Mouse (Mus musculus): ENCODE measurements at regions not wholly inside any gene's neighbourhood (a gene's known extent, or its start where the extent isn't known, plus 50 kb on each side); places are given as distances from the start of the nearest gene placed in this dataset.
A peak's percentile ranks its signal among the peaks of the same experiment; 100 is the strongest.

DNA sequence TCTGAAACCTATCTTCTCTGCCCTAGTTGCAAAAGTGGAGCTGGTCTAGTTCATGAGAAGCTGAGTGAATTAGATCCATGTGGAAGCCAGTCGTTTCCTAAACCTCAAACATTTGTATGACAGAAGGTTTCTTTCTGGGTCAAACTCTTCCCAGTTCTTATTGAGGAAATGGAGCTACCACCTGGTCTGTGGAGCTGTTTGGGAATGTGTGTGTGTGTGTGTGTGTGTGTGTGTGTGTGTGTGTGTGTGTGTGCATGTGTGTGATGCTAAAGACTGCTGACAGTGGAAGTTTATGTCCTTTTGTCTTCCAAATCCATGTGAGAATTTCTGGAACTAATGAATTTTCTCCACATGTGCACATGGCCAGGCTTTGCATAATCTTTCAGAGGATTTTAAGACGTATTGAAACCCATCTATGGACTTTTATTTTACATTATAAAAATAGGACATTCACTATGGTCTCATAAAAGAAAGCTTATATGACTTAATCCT lies 324.9 kb upstream of the Nr2f1 start:
- Histone ChIP-seq H3K9ac (ENCODE audit: low read length) (no peak overlapping the region), H3K36me3 (ENCODE audit: control insufficient read depth, insufficient read depth, low read length) (no peaks in the 10 kb centered on the region), H3K27ac (ENCODE audit: low read depth, low read length) (no peak overlapping the region), H3K4me2 (ENCODE audit: low read depth) (no peak overlapping the region), H3K27me3 (ENCODE audit: control insufficient read depth, insufficient read depth, low read length) (no peaks in the 10 kb centered on the region), H3K4me1 (ENCODE audit: control insufficient read depth, insufficient read depth, low read length) (no peaks in the 10 kb centered on the region), H3K4me3 (ENCODE audit: low read depth, low read length) (no peak overlapping the region), H3K9me3 (ENCODE audit: control insufficient read depth, low read length) (no peaks in the 10 kb centered on the region)
- ATAC-seq (ENCODE audit: insufficient read depth, low FRiP score, low TSS enrichment) (no peak), DNase-seq (ENCODE audit: low spot score) (no peak)
- WGBS, result 45% methylated on average over 2 of the region's 2 CpGs

GRCm38 (mm10) chr13:78520771-78521170 lies 321.2 kb upstream of the Nr2f1 start:
- no peak for ATAC-seq (ENCODE audit: insufficient read depth, low FRiP score, low TSS enrichment)

GRCm38 (mm10) chr13:78520186-78520585 lies 320.6 kb upstream of the Nr2f1 start:
- Histone ChIP-seq H3K4me3 (ENCODE audit: low read depth, low read length) (no peak overlapping the region), H3K9me3 (ENCODE audit: control insufficient read depth, low read length) (no peaks in the 10 kb centered on the region), H3K27ac (ENCODE audit: low read depth, low read length) (no peak overlapping the region), H3K27me3 (ENCODE audit: control insufficient read depth, insufficient read depth, low read length) (no peaks in the 10 kb centered on the region), H3K4me2 (ENCODE audit: low read depth) (no peak overlapping the region), H3K9ac (ENCODE audit: low read length) (no peak overlapping the region), H3K36me3 (ENCODE audit: control insufficient read depth, insufficient read depth, low read length) (no peaks in the 10 kb centered on the region), H3K4me1 (ENCODE audit: control insufficient read depth, insufficient read depth, low read length) (no peaks in the 10 kb centered on the region)
- WGBS, result 93% methylated on average over 3 of the region's 3 CpGs
- no peak for ATAC-seq (ENCODE audit: insufficient read depth, low FRiP score, low TSS enrichment)
- DNase-seq (ENCODE audit: low spot score), result no peak

More at GRCm38 (mm10) chr13:78520771-78521170, 321.2 kb upstream of the Nr2f1 start:
- 94% methylated on average over 1 of the region's 1 CpGs for WGBS
- DNase-seq (ENCODE audit: low spot score), result no peak
- H3K4me1 ChIP-seq (ENCODE audit: control insufficient read depth, insufficient read depth, low read length), result no peaks in the 10 kb centered on the region
- no peaks in the 10 kb centered on the region for H3K9me3 ChIP-seq (ENCODE audit: control insufficient read depth, low read length)
- H3K4me2 ChIP-seq (ENCODE audit: low read depth), result no peak overlapping the region
- H3K36me3 ChIP-seq (ENCODE audit: control insufficient read depth, insufficient read depth, low read length), result no peaks in the 10 kb centered on the region
- no peak overlapping the region for H3K27ac ChIP-seq (ENCODE audit: low read depth, low read length)
- H3K4me3 ChIP-seq (ENCODE audit: low read depth, low read length), result no peak overlapping the region
- no peaks in the 10 kb centered on the region for H3K27me3 ChIP-seq (ENCODE audit: control insufficient read depth, insufficient read depth, low read length)
- H3K9ac ChIP-seq (ENCODE audit: low read length), result no peak overlapping the region

- no peaks in the 10 kb centered on the region for H3K36me3 ChIP-seq (ENCODE audit: control insufficient read depth, insufficient read depth, low read length)
- no peaks in the 10 kb centered on the region for H3K9me3 ChIP-seq (ENCODE audit: control insufficient read depth, low read length)
- DNase-seq (ENCODE audit: low spot score) (no peak), ATAC-seq (ENCODE audit: insufficient read depth, low FRiP score, low TSS enrichment) (no peak)
- no peak overlapping the region for H3K4me2 ChIP-seq (ENCODE audit: low read depth)
- H3K4me1 ChIP-seq (ENCODE audit: control insufficient read depth, insufficient read depth, low read length), result no peaks in the 10 kb centered on the region
- no peak overlapping the region for H3K9ac ChIP-seq (ENCODE audit: low read length)
- no peak overlapping the region for H3K27ac ChIP-seq (ENCODE audit: low read depth, low read length)
- 93% methylated on average over 7 of the region's 7 CpGs for WGBS
- no peak overlapping the region for H3K4me3 ChIP-seq (ENCODE audit: low read depth, low read length)
- H3K27me3 ChIP-seq (ENCODE audit: control insufficient read depth, insufficient read depth, low read length), result no peaks in the 10 kb centered on the region
Measured at GRCm38 (mm10) chr13:78500551-78500950, 301.0 kb upstream of the Nr2f1 start.

GRCm38 (mm10) chr13:78483760-78484357 lies 284.3 kb upstream of the Nr2f1 start:
- ATAC-seq (ENCODE audit: insufficient read depth, low FRiP score, low TSS enrichment) (no peak), DNase-seq (ENCODE audit: low spot score) (no peak)
- H3K36me3 ChIP-seq (ENCODE audit: control insufficient read depth, insufficient read depth, low read length), result no peaks in the 10 kb centered on the region
- H3K9ac ChIP-seq (ENCODE audit: low read length), result no peak overlapping the region
- no peaks in the 10 kb centered on the region for H3K27me3 ChIP-seq (ENCODE audit: control insufficient read depth, insufficient read depth, low read length)
- no peaks in the 10 kb centered on the region for H3K4me1 ChIP-seq (ENCODE audit: control insufficient read depth, insufficient read depth, low read length)
- no peaks in the 10 kb centered on the region for H3K9me3 ChIP-seq (ENCODE audit: control insufficient read depth, low read length)
- no peak overlapping the region for H3K4me2 ChIP-seq (ENCODE audit: low read depth)
- H3K27ac ChIP-seq (ENCODE audit: low read depth, low read length), result no peak overlapping the region
- WGBS, result 85% methylated on average over 2 of the region's 2 CpGs
- H3K4me3 ChIP-seq (ENCODE audit: low read depth, low read length), result no peak overlapping the region

DNA sequence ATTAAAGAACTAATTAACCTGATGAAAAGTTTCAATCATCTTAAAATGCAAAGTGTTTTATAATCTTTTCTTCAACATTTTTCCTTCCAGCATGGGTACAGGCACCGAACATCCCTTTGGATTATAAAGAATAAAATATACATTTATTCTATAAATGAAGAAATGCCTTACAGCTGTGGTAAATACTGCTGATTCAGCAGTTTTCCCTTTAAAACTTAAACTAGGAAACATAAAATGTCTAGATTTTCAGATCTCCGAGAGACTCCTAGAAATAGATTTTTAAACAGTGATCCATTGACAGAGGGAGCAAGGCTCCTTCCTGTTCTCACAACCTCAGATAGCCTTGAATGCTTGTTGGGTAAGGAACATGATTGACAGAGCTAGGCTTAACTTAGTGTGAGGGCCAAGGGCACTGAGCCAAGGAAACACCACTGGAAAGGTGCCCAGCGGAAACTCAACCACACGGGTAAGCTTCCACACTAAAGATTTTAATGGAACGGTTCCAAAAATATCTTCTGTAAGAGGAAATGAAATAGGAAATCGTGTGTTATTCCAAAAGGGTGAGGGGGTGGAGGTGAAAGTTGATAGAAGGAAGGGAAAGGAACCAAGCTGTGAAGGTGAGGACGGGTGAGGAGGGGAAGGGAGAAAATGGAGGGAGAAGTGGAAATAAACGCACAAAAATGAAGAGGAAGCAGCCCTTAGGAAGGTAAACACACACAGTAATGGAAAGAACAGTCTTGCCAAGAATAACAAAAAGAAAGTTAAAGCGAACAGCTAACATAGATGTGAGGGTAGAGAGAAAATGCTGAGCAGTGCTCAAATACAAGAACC lies 283.6 kb upstream of the Nr2f1 start:
- Histone ChIP-seq H3K9ac (ENCODE audit: low read length) (no peak overlapping the region), H3K4me2 (ENCODE audit: low read depth) (no peak overlapping the region), H3K4me3 (ENCODE audit: low read depth, low read length) (no peak overlapping the region), H3K27ac (ENCODE audit: low read depth, low read length) (no peak overlapping the region), H3K36me3 (ENCODE audit: control insufficient read depth, insufficient read depth, low read length) (no peaks in the 10 kb centered on the region), H3K9me3 (ENCODE audit: control insufficient read depth, low read length) (no peaks in the 10 kb centered on the region), H3K4me1 (ENCODE audit: control insufficient read depth, insufficient read depth, low read length) (no peaks in the 10 kb centered on the region), H3K27me3 (ENCODE audit: control insufficient read depth, insufficient read depth, low read length) (no peaks in the 10 kb centered on the region)
- ATAC-seq (ENCODE audit: insufficient read depth, low FRiP score, low TSS enrichment) (no peak), DNase-seq (ENCODE audit: low spot score) (no peak)
- 71% methylated on average over 9 of the region's 9 CpGs for WGBS

GRCm38 (mm10) chr13:78451333-78452070 lies 251.9 kb upstream of the Nr2f1 start:
- Histone ChIP-seq H3K4me3 (ENCODE audit: low read depth, low read length) (no peak overlapping the region), H3K4me1 (ENCODE audit: control insufficient read depth, insufficient read depth, low read length) (no peaks in the 10 kb centered on the region), H3K9me3 (ENCODE audit: control insufficient read depth, low read length) (no peaks in the 10 kb centered on the region), H3K4me2 (ENCODE audit: low read depth) (no peak overlapping the region), H3K9ac (ENCODE audit: low read length) (no peak overlapping the region), H3K36me3 (ENCODE audit: control insufficient read depth, insufficient read depth, low read length) (no peaks in the 10 kb centered on the region), H3K27ac (ENCODE audit: low read depth, low read length) (no peak overlapping the region), H3K27me3 (ENCODE audit: control insufficient read depth, insufficient read depth, low read length) (no peaks in the 10 kb centered on the region)
- 54% methylated on average over 2 of the region's 2 CpGs for WGBS
- ATAC-seq (ENCODE audit: insufficient read depth, low FRiP score, low TSS enrichment) (no peak), DNase-seq (ENCODE audit: low spot score) (no peak)

GRCm38 (mm10) chr13:78446726-78447031 lies 247.1 kb upstream of the Nr2f1 start:
- Histone ChIP-seq H3K27ac (ENCODE audit: low read depth, low read length) (no peak overlapping the region), H3K9ac (ENCODE audit: low read length) (no peak overlapping the region), H3K36me3 (ENCODE audit: control insufficient read depth, insufficient read depth, low read length) (no peaks in the 10 kb centered on the region), H3K4me2 (ENCODE audit: low read depth) (no peak overlapping the region), H3K4me3 (ENCODE audit: low read depth, low read length) (no peak overlapping the region), H3K4me1 (ENCODE audit: control insufficient read depth, insufficient read depth, low read length) (peaks cover 15% of the 10 kb centered on the region; the same call in 1 of the 2 replicates), H3K9me3 (ENCODE audit: control insufficient read depth, low read length) (no peaks in the 10 kb centered on the region), H3K27me3 (ENCODE audit: control insufficient read depth, insufficient read depth, low read length) (no peaks in the 10 kb centered on the region)
- ATAC-seq (ENCODE audit: insufficient read depth, low FRiP score, low TSS enrichment) (peak; percentile 17; the same call in 1 of the 2 replicates), DNase-seq (ENCODE audit: low spot score) (no peak)
- 78% methylated on average over 5 of the region's 5 CpGs for WGBS

Data from neural tube, embryonic 11.5 days (tissue).